Mouse (Mus musculus): ENCODE results near the gene Klf13.

Gene Klf13

DNA sequence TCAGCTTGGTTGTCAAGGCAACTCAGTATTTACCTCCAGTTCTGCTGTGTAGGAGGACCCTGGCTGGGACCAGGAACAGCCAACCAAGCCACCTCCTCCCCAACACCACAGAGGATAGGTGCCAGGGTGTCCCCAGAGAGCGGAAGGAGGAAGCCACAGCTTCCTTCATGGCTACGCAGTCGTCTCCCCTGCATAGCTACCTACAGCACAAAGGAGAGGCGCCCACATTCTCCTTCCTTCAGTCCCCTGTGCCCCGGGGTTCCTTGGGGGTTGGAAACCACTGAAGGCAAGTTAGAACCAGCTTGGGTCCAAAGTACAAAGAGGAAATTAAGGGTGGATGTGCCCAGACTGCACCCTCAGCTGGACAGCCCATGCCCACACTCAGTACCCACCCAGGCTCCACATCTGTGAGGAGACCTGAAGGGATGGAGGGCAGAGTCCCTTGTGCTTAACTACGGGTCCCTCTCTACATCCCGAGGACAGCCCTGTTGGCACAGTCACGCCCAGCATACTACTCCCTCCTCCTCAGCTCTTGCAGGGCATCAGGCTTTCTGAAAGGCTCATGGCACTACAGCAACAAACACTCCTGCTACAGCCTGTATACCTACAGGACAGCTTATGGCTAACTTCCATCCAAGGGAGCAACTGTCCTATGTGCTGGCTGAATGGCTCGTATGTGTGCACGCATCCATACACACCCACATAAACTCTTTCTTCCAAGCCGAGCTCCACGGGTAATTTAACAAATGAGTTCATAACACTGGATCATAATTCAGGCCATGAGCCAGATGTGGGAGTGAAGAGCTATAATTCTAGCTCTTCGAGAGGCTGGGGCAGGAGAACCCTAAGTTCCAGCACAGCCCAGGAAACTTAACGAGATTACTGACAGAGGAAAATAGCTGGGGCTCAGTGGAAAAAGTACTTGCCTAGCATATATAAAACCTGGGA is 13.0 kb downstream of the Klf13 start:
- peak; percentile 86 for DNase-seq (ENCODE audit: low read depth)

DNA sequence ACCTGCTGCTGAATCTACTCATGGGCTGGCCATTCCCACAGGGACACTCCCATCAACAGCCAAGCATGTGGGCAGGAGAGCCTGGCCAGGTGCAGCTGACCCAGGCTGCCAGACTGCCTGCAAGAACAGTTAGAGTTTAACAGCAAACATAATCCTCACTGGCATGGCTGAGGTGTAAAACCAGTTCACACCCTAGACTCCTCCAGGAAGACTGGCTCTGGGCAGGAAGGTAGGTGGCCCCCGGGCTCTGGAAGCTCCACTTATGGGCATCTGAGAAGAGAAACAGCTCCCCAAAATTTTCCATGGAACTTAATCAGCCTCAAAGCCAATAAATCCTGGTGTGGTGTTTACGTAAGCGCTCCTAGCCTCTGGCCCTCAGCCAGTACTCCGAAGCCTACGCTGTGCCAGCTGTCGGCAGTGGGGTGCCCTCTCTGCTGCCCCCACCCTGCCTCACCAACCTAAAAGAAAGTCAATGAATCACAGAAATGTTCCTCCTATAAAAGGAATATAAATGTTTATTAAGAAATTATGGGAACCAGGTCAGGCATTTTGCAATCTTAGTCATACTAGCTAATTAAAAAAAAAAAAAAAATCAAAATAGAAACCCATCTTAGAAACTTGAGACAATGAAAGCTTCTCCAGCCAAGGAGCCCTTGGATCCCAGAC is 13.8 kb downstream of the Klf13 start:
- DNase-seq (ENCODE audit: low read depth) = no peak

DNA sequence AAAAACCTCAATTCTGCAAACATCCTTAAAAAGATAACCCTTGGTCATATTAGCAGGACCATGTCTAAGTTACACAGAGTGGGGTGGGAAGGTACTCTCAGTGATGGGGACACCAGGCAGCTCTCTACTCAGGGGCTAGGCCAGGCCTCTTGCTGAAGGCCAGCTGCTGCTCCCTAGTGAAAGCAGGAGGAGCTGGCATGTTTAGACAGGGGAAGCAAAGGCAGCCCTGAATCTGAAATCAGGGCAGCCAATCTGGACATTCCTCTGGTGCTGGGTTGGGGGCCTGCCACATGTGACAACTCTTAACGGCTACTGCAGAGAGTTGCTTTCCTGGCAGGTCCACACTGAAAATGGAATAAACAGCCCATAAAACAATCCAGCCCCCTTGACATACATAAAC is 14.6 kb downstream of the Klf13 start:
- no peak for DNase-seq (ENCODE audit: low read depth)

DNA sequence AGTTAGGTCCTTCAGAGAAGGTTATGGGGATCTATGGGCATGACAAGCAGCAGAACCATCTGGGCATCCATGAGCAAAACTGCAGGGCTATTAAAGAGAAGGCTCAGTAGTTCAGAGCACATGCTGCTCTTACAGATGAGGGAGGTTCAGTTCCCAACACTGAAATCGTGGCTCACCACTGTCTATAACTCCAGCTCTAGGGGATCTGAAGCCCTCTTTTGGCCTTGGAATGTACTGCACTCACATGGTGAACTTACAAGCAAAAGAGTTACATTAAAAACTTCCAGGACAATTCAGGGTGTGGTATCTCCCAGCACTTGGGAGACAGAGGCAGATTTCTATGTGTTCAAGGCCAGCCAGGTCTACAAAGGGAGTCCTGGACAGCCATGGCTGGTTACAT is 15.7 kb downstream of the Klf13 start:
- no peak for DNase-seq (ENCODE audit: low read depth)

DNA sequence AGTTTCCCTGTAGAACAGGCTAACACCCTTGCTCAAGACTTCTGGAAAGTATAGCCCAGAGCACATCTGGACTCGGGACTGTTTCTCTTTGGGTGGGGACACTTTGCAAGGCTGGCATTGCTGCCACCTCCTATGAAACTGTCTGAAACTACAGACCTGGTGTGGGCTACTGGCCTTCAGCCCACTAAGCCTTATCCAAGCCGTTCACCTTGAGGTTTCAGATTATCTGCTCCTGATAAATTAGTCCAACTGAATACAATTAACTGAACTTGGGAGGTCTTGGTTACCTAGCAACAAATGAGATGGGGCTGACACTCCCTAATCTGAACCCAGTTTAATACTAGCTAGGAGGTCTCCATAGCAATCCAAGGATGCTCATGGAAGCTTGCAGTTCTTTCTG is 16.1 kb downstream of the Klf13 start:
- no peak for DNase-seq (ENCODE audit: low read depth)

DNA sequence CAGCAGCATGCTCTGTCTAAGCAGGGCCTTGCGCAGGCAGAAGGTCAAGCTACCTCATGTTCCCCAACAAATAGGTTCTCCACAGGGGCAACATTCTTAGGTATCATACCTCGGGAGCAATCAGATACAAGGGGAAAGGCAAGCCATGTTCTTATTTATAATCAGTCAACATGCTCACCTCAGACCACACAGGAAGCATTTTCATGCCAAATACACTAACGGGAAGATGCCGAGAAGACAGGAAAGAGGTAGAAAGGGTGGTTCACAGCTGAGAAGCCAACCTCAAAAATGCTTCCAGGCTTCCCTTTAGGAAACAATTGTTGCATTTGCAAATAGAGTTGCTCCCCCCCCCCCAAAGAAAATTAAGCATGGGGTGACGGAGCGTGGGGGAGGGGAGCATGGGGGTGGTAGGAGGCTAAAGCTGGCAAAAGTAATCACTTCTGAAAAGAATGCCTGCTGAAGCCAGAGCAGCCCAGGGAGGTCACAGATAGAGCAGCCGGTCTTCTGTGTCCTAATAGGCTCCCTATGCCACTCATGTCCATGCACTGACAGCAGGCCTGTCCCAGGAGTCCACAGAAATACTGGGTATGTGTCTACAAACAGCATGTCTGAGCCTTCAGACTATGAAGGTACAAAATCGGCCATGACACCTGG is 16.7 kb downstream of the Klf13 start:
- DNase-seq (ENCODE audit: low read depth) = peak; percentile 67

DNA sequence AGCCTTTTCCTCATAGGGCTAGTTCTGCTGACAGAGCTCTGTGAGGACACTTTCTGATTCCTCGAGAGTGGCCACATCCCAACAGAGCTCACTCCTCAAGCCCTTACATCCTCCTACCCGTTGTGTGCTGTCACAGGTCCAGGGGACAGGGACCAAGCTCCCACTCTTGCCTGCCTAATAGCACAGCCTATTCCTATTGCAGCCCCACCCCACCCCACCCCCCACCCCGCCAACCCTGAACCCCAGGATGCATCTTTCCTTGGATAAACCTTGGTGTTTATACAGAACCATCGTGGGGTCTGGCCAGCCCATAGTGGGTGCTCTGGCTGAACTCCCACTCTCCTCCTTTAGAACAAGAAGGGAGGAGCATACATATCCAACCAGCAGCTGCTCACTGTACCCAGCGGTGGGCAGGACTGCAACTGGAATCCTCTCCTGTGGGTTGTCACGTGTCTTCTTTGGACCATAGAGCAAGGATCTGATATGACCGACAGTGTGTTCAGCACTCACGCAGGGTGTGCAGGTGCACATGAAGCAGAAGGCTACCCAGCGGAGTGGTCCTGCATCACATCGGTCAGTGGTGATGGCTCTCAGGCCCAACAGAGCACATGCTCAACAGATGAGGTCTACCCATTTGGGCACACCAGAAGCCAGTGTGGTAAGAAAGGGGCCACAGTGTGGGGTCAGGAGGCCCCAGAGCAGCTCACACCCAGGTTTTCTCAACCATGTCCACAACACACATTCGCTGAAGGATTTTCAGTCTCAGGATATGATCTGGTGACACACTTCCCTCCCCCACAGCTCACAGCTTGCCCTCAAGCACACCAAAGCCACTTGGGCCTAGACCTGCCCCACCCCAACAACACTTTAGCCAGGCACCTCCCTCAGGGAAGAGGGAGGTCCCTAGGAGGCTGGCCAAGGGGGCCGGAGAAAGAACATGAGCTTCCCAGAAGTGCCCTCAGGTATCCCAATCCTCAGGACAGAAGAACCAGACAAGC is 19.6 kb downstream of the Klf13 start:
- no peak for DNase-seq (ENCODE audit: low read depth)

DNA sequence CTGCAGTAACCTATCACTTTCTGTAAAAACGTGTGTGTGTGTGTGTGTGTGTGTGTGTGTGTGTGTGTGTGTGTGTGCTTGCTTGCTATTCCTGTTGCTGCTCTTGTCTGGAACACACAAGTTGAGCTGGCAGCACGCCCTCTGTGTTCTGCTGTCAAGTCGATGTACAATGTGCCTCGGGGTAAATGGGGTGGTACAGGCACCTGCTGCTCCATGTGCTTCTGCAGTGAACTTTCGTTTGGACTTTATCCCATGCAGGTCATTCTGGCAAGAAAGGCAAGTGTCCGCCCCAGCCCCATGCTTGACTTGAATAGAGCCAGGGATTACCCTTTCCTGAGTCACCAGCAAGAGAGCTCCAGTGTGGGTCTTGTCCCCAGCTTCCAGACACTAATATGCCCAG is 21.0 kb downstream of the Klf13 start:
- DNase-seq (ENCODE audit: low read depth) = no peak

DNA sequence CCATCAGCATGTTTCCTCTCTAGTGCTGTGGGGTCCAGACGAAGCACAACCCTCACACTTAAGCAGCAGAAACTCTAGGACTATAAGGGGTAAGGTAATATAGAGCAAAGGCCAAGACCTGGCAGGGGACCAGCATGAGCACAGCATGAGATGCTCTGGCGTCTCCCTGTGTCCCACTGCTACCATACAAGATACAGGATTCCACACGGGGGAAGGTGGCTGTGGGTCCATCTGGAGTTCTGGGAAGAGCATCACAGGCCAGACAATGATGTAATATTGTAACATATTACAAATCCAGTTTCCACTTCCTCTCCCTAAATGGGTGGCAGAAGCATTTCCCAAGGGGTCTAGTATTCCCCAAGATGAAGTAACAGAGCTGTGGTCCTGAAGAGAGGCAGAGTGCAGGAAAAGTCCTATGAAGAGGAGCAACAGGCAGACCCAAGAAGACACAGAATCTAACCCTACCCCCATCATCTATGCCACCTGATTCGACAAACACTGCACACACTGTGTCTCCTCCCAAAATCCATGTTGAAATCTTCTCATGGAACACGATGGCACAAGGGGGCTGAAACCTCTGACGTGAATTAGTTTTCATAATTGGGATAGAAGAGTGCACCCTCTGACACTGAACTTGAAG is 22.3 kb downstream of the Klf13 start, which contains the start of gene E030018B13Rik:
E030018B13Rik (plus strand) TSS at position 590 of the 640 bp plus-strand sequence.
- DNase-seq (ENCODE audit: low read depth) = no peak

DNA sequence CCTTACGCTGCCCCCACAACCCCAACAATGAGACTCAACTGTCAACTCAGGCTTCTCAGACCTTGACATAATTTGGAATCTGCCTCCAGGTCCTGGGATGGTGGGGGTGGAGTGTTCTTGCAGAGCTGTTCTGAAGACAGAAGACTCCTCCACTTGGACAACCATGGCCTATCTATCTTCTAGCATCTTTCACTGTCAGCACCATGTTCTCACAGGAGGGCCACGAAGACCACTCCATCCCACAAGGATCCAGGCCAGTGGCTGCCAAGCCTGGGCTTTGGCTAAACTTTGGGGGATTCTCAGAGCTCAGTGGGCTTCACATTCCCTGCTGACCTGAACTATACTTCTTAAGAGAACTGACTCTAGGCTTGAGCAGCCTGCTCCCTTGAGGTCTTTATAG is 23.8 kb downstream of the Klf13 start:
- DNase-seq (ENCODE audit: low read depth) = no peak

DNA sequence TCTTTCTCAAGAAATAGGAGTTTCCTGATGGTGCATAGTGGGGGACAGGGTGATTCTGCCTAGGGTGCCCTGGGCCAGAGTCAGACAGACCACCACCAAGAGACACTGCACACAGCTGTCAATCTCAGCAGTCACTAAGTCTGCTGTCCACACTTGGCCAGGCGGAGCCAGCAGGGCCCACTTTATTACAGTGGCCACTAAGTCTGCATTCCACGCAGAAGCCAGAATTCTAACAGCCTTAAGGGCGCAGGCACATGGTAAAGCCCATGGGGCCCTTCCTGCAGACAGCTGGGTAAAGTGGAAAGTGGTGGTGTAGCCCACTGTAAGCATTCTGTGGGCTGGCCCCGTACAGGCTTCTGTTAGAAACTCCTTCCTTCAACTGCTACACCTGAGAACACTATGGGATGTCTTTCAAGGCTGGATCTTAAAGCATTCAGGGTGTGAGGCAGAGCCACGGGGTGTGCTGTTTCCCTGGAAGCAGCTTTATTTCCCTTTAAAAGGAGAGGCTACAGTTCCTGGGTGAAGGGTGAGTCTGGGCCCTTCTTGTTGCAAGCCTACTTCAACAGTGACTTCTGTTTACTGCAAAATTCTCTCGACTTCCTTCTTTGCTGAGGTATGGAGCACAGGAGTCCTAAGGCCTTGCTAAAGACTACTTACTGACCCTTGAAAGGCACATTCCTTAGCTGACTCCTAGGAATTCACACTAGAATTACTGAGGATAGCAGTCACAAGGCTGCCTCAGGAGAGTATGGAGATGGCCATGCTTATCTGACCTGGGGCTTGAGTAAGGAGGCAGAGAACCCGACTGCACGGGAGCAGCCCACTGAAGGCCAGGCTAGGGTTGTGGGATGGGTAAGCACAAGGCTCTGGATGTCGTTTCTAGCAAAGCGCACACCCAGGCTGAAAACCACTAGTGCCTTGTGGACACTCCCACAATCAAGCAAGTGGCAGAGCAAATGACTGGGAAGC is 24.7 kb downstream of the Klf13 start:
- DNase-seq (ENCODE audit: low read depth) = no peak

DNA sequence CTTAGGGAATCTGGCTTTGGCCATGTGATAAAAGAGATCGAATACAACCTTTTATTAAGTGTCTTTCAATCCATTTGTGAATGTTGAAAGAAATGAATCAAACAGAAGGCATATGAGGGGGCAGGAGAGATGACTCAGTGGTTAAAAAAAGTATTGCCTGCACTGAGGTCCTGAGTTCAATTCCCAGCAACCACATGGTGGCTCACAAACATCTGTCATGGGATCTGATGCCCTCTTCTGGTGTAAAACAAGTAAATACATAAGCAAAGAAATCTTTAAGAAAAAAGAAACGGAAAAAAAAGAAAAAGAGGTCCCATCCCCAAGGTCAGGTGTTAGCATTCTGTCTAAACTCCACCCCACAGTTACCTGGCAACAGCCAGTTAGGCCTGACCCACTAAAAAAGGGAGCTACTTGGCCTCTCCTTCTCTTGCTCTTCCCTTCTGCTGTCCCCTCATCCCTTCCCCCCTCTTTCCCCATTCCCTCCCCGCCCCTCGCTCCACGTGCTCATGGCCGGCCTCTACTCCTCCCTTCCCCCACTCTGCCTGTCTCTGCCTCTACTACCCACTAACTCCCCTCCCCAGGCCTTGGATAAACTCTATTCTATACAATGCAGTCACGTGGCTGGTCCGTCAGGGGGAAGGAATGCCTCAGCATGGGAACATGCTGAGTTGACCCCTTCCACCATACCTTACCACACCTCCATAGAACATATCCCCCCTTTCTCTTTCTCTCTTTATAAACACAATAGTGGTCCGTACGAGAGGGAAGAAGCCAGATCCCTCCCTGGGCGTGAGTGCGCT is 25.6 kb downstream of the Klf13 start:
- DNase-seq (ENCODE audit: low read depth) = no peak

DNA sequence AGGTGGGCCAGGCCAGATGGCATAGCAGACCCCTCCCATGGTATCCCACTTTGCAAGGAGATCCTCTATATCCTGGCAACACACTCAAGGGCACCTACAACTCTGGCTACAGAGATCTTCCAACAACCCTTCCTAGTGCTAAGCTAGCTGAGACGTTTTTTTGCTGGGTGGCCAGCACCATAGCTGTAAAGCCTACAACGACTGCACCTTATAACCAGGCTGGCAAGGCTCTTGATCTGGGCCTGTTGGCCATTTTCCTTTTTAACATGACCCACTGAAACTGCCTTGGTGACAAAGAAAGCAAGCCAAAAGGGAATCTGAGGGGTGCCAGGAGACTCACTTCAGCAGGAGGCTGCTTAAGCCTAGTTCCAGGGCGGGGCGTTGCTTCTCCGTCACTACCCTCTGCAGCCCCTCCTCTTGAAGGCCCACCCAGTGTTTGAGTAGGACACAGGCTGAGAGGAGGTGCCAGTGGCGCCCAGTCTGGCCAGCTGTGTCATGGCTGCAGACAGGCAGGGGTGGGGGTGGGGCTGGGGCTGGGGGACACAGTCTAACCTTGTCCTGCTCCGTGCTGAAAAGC is 26.4 kb downstream of the Klf13 start:
- no peak for DNase-seq (ENCODE audit: low read depth)

DNA sequence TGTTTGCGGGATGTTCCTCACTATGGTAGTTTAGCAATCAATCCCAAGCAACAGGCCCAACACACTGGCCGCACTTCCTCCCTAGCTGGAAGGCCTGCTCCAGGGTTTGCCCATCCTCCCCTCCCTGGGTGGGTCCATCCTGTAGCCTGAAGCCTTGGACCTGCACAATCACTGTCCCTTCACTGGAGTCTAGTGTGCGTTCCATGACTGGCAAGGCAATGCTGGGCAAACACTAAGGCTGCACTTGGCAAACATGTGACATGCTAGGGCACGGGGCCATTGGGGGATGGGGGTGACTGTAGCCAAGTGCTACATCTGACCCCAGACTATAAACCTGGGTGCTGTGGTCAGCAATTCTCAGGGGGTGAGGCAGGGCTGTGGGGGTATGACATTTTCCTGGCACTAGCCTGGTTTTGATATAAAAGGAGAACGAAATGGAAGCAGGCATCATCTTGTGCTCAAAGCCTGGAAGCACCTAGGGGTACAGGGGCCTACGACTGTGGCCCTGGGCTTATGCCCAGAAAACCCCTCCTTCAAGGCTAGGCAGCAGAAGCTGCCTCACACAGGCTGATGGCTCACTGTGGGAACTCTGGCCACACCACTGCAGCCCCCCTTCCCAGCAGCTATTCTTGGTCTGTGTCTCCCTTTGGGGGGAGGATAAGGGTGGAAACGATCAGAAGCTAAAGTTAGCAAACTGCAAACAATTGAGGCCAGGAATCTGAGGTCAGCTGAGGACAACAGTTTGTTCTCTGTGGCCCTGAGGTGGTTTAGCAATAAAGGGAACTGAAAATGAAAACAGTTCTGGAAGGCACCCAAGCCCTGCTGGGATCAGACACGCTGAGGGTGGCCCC is 27.1 kb downstream of the Klf13 start:
- no peak for DNase-seq (ENCODE audit: low read depth)

DNA sequence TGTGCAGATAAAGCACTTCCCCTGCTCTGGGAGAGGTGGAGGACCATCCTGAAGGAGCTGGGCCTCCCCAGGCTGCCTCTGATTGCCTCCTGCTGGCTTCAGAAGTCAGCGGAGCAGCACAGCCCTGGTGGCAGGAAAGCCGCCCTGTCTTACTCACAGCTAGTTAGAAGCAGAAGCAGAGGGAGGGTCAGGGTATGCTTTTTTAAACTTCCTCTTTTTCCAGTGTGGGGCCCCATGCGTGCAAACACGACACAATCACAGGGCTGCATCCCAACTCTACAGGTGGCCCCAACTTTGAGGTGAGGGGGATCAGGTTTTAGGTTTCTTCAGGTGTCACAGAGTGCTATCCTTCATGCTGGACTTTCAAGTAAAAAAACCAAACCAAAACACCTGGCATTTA is 27.8 kb downstream of the Klf13 start:
- no peak for DNase-seq (ENCODE audit: low read depth)

DNA sequence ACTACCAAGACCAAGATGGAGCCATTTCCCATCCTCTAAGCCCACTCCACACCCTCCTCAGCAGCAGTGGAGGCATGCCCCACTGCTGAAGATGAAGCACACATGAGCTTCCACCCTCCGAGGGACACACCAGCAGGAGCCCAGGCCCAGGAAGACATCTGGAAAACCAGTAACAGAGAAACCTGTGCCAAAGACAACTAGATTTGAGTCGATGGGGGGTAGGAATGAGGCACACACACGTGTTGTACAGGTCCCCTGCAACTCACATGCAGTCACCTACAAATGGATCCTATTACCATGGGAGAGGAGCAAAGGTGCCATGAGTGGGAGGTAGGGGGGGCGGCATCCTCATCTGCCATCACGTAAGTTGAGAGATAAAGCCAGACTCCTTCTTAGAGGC is 28.5 kb downstream of the Klf13 start:
- DNase-seq (ENCODE audit: low read depth) = no peak

DNA sequence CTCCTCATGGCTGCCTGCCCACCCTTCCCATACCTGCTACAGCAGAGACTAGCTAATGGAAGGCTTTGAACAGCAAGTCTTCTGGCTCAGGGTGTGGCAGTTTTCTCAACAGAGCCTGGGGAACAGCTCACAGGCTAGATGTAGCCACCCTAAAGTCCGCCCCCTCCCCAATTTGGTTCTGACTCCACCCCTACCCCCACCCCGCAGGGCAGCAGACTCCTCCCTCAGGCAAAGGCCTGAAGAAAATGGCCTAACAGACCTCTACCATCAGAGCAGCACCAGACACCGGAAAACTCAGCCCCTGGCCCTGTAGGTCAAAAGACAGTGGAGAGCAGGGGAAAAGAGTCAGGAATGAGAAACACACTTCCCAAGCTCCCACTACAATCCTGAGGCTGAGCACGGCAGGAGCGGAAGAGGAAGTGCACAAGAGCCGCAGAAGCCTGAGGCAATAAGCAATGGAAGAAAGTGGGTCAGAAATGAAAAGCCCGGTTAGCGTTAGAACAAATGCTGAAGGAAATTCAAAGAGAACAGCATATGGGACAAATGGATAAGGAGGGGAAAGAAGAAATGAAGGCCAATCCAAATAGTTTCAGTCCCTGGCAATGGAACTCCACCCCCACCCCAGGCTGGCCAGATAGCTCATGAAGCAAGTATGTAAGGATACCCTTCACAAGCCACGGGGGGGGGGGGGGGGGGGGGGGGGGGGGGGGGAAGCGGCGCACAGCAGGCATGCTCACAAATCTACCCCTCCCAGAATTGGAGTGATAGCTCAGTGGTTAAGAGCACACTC is 30.0 kb downstream of the Klf13 start:
- no peak for DNase-seq (ENCODE audit: low read depth)
